Comparison of ENCODE assay signal across 18 mouse cellular contexts in genomic region chr4:13286276-13286910, GRCm38 (mm10).
DNase-seq lines count a peak whose midpoint lies in the region; ATAC-seq and TF ChIP-seq lines count a peak whose summit lies in the region.
"Had no signal": no experiment of that assay in that cellular context is flagged by ENCODE, and none has a peak within 500 bp of the region (broad histone marks: within the 10 kb centered on the region; RNA-seq: fewer than 3 reads in every experiment).

No protein-coding gene starts in this region.

- H3K36me3 ChIP-seq in hindbrain, embryonic 10.5 days: no peaks in the 10 kb centered on the region
- H3K36me3 ChIP-seq in hindbrain, embryonic 11.5 days (ENCODE audit: control insufficient read depth, insufficient read depth, low read length): no peaks in the 10 kb centered on the region
- no peaks in the 10 kb centered on the region for H3K36me3 ChIP-seq in midbrain, postnatal 0 days (ENCODE audit: insufficient read depth, low read length)
- H3K36me3 ChIP-seq: heart, embryonic 12.5 days; liver, embryonic 13.5 days had no signal

- TF ChIP-seq CTCF in layer of hippocampus, adult 2 months (conservative IDR thresholded peaks at IDR 0.05): no peak; the same call in 1 of the 2 replicates
- no peak for TF ChIP-seq CTCF in midbrain, postnatal 0 days (IDR thresholded peaks at IDR 0.05)

- H3K4me2 ChIP-seq in hindbrain, embryonic 11.5 days (replicated peaks; ENCODE audit: low read depth, low read length): no peak overlapping the region
- H3K4me2 ChIP-seq in midbrain, postnatal 0 days (ENCODE audit: low read depth, low read length, poor library complexity, severe bottlenecking): no peak overlapping the region
- H3K4me2 ChIP-seq: heart, embryonic 12.5 days; liver, embryonic 13.5 days had no signal

- no peak overlapping the region for H3K4me3 ChIP-seq in hindbrain, embryonic 10.5 days
- no peak overlapping the region for H3K4me3 ChIP-seq in hindbrain, embryonic 11.5 days (ENCODE audit: low read depth, low read length)
- no peak overlapping the region for H3K4me3 ChIP-seq in layer of hippocampus, adult 2 months
- no peak overlapping the region for H3K4me3 ChIP-seq in midbrain, postnatal 0 days (ENCODE audit: low read depth, low read length)
- H3K4me3 ChIP-seq: heart, embryonic 12.5 days; liver, embryonic 13.5 days had no signal

- H3K9me3 ChIP-seq in hindbrain, embryonic 10.5 days: no peaks in the 10 kb centered on the region
- no peaks in the 10 kb centered on the region for H3K9me3 ChIP-seq in hindbrain, embryonic 11.5 days (ENCODE audit: control insufficient read depth, low read length)
- H3K9me3 ChIP-seq in midbrain, postnatal 0 days (ENCODE audit: low read length): no peaks in the 10 kb centered on the region
- H3K9me3 ChIP-seq: heart, embryonic 12.5 days; liver, embryonic 13.5 days had no signal

- H3K27ac ChIP-seq in hindbrain, embryonic 10.5 days: 0 out of 2 replicates have a peak overlapping the region, but pooled peaks have one; percentile 24
- no peak overlapping the region for H3K27ac ChIP-seq in hindbrain, embryonic 11.5 days (ENCODE audit: low read depth, low read length)
- peak overlapping the region; percentile 18; the same call in 1 of the 2 replicates for H3K27ac ChIP-seq in layer of hippocampus, adult 2 months
- H3K27ac ChIP-seq in midbrain, postnatal 0 days (ENCODE audit: low read depth, low read length): no peak overlapping the region
- H3K27ac ChIP-seq: liver, embryonic 13.5 days had no signal

- 56% methylated on average over 7 of the region's 7 CpGs for WGBS in hindbrain, embryonic 10.5 days
- 51% methylated on average over 7 of the region's 7 CpGs for WGBS in hindbrain, embryonic 11.5 days
- 20% methylated on average over 7 of the region's 7 CpGs for WGBS in midbrain, postnatal 0 days

- no peak for DNase-seq in hindbrain, embryonic 10.5 days (ENCODE audit: low spot score)
- DNase-seq in hindbrain, embryonic 11.5 days (ENCODE audit: low spot score): no peak
- DNase-seq in brain, embryonic 18.5 days (ENCODE audit: low read depth, low spot score): peak; percentile 42
- DNase-seq in layer of hippocampus, adult 2 months (ENCODE audit: low spot score in 2 of 2): peak; percentile 27 to 40
- peak; percentile 69 for DNase-seq in midbrain, postnatal 0 days (ENCODE audit: low spot score)
- no peak for DNase-seq in liver
- DNase-seq in cerebellum, adult 9-10 months: no peak
- DNase-seq: adrenal gland, postnatal 36 days; gastrocnemius, postnatal 25 days; heart, postnatal 4 days; kidney, adult 2 months; kidney, postnatal 4 days; left cerebral cortex, postnatal 4 days; liver, embryonic 13.5 days; thymus, postnatal 36 days had no signal

- ATAC-seq in hindbrain, embryonic 11.5 days (ENCODE audit: low FRiP score): no peak
- no peak for ATAC-seq in midbrain, postnatal 0 days (ENCODE audit: low FRiP score)
- ATAC-seq: activated CD4-positive, CD25-positive, alpha-beta regulatory T cell, adult 4 months; lung, postnatal 0 days had no signal

- H3K27me3 ChIP-seq in hindbrain, embryonic 10.5 days (ENCODE audit: insufficient read depth, poor library complexity, severe bottlenecking): no peaks in the 10 kb centered on the region
- H3K27me3 ChIP-seq in hindbrain, embryonic 11.5 days (ENCODE audit: control insufficient read depth, insufficient read depth, low read length): no peaks in the 10 kb centered on the region
- H3K27me3 ChIP-seq in midbrain, postnatal 0 days (ENCODE audit: insufficient read depth, low read length): no peaks in the 10 kb centered on the region
- H3K27me3 ChIP-seq: heart, embryonic 12.5 days; liver, embryonic 13.5 days had no signal

- no peak overlapping the region for H3K9ac ChIP-seq in hindbrain, embryonic 11.5 days (ENCODE audit: low read depth, low read length)
- no peak overlapping the region for H3K9ac ChIP-seq in midbrain, postnatal 0 days (replicated peaks; ENCODE audit: low read length, poor library complexity, severe bottlenecking)
- H3K9ac ChIP-seq: heart, embryonic 12.5 days; liver, embryonic 13.5 days had no signal

- H3K4me1 ChIP-seq in hindbrain, embryonic 10.5 days (replicated peaks): 0 out of 2 replicates have a peak, but pooled peaks cover 4% of the 10 kb centered on the region
- H3K4me1 ChIP-seq in hindbrain, embryonic 11.5 days (replicated peaks; ENCODE audit: control insufficient read depth, insufficient read depth, low read length): no peaks in the 10 kb centered on the region
- no peaks in the 10 kb centered on the region for H3K4me1 ChIP-seq in midbrain, postnatal 0 days (ENCODE audit: insufficient read depth, low read length)
- H3K4me1 ChIP-seq: heart, embryonic 12.5 days; liver, embryonic 13.5 days had no signal

Comparison
In these comparisons a context has a peak if more than half of its experiments do, and no peak if none do; other contexts are left out.
1. H3K27ac ChIP-seq: peak in hindbrain, embryonic 10.5 days (single experiment) and layer of hippocampus, adult 2 months (single experiment); none in hindbrain, embryonic 11.5 days (single experiment) and midbrain, postnatal 0 days (single experiment).
2. DNase-seq: peak in brain, embryonic 18.5 days (single experiment), layer of hippocampus, adult 2 months (2 of 2) and midbrain, postnatal 0 days (single experiment); none in hindbrain, embryonic 10.5 days (single experiment), hindbrain, embryonic 11.5 days (single experiment), liver (single experiment) and cerebellum, adult 9-10 months (single experiment).